Mouse (Mus musculus): ENCODE measurements around the gene Tmem116.

GRCm38 (mm10) chr5:121534521-121534920, 82.8 kb downstream of the Tmem116 start:
- TF ChIP-seq CTCF (IDR thresholded peaks at IDR 0.05; ENCODE audit: control insufficient read depth, insufficient read depth, insufficient read length) (no peak), MYOG (IDR thresholded peaks at IDR 0.05; ENCODE audit: control insufficient read depth, extremely low read depth, insufficient read length) (no peak), USF1 (IDR thresholded peaks at IDR 0.05; ENCODE audit: low read depth) (no peak), MAX (IDR thresholded peaks at IDR 0.05) (no peak), MYOD1 (IDR thresholded peaks at IDR 0.05; ENCODE audit: control insufficient read depth, insufficient read length, low read depth) (no peak)
